Mouse (Mus musculus): Measurements from ENCODE around the gene Ipo9.

Ipo9 gene

DNA sequence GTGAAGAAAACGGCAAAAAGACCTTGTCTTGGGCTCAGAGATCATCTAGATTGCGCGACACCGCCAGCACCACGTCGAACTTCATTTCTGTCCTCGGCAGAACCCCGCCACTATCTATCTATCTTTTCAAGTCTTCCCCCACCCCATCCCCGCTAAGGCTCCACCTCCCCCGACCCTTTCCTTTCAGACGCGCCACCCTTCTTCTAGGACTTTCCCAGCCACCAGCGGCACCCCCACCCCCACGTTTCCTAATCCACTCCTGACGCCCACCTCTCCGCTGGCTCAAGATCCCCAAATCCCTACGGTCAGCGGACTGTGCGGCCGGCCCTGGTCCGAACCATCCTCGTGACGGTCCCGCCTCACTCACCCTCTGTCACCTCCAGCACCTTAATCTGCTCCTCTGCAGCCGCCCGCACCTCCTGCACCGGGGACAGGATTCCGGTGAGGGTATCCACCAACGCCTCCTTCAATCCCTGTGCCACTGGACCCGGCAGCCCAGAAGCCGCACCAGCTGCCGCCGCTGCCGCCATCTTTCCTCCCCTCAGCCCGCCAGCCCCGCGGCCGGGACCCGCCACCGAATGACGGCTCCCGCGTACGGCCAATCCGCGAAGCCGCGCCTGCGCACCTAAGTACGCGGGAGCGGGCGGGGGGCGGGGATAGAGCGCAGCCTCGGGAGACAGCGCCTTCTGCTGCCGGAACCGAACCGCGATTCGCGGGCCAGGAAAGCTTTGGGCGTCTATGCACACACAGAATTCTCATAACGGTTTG, at the start of gene Ipo9:
Gene Ipo9, minus strand, starts transcription at position 599 of the 768 bp plus-strand sequence.
- DNase-seq (ENCODE audit: low spot score): peak; percentile 89

DNA sequence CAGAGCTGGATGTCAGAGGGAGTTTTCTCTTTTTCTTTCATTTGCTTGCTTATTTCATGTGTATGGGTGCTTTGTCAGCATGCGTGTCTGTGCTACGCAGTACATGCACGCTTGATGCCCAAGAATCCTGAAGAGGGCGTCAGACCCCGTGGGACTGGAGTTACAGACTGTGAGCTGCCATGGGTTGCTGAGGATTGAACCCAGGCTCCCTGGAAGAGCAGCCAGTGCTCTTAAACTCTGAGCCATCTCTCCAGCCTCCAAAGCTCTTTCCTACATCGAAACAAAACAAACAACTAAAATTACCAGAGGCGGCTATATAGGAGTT, 45.2 kb upstream of the Ipo9 start:
- DNase-seq (ENCODE audit: low spot score): no peak

DNA sequence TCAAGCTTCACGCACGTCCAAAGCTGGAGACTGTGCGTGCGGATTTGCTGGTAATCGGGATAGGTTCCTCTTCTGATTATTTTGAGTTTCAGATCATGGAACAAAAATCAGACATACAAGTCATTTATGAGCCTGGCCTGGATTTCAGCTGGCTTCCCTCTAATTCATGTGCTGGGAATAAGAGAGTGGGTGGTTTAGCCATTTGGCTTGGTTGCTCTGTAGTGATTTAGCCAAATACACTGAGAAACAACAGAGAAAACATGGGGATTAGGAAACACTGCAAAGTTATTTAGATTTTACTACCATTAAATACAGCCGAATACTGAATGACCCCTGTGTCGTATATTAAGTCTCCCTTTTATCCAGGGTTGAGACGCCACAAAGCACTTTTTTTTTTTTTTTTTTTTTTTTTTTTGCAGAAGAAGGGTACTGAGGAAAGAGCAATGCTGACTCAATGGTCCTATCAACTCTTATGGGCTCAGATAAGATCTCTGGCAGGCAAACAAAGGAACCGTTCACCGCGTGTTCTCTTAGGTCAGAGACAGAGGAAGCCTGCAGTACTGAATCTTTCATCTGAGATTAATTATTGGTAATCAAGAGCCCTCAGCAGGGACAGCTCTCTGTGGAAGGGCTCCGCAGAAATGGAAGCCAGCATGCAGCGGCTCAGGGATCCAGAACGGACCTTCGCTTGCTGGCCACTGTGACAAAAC, 44.7 kb upstream of the Ipo9 start:
- peak; percentile 20 for DNase-seq (ENCODE audit: low spot score)

DNA sequence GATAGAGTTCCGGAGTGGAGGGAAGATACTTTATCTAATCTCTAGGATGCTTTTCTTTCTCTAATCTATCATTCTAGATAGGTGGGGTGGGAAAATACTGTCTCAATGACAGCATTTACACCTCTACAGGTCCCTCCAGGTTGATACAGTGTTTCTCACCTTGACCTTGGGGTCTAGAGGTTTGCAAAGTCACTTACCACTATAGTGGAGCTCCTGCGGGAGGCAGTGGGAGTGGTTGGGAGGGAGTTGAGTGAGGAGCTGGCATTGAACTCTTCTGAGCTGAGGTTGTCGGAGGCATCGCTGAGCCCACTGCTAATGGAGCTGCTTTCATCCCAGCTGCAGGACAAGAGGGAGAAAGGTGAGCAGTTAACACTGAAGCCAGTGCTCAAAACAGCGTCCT, 42.2 kb upstream of the Ipo9 start:
- no peak for DNase-seq (ENCODE audit: low spot score)

- DNase-seq (ENCODE audit: low spot score): no peak
Observed at GRCm38 (mm10) chr1:135471742-135472141, 41.4 kb upstream of the Ipo9 start.

GRCm38 (mm10) chr1:135470546-135470945, 40.2 kb upstream of the Ipo9 start:
- DNase-seq (ENCODE audit: low spot score): no peak

DNA sequence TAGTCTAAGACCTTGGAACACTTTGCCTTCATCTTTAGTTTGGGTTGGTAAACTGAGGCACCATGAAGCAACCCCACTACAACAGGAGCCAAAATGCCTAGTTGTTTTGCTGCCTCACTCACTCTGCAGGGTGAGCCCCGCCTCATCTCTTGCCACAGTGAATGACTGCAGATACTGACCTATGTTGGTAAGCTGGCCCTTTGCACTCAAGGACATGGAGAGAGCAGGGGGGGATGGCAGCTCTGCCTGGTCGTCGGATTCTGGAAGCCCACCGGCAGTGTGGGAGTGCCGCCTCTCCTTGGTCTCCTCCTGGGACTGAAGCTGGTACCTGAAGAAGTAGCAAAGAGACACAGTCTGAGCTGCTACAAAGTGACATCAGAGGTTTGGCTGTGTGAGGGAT, 37.2 kb upstream of the Ipo9 start:
- no peak for DNase-seq (ENCODE audit: low spot score)

- no peak for DNase-seq (ENCODE audit: low spot score)
Observed at GRCm38 (mm10) chr1:135466935-135467334, 36.6 kb upstream of the Ipo9 start.

DNA sequence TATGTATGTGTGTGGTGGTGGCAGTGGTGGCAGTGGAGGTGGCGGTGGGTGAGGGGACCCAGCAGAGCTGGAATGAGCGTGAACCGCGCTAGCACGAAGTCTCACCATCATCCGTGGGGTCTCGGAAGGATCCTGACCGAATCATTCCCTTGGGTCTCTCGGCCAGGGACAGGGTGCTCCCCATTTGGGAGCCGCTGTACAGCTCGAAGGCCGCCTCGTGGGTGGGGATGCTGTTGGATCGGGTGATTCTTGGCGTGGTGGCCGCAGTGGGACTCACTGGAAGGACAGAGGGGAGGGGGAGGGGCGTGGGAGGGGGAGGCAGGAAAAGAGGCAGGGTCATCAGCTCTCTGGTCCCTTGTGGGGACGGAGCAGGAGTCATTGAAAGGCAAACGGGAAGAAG, 35.4 kb upstream of the Ipo9 start:
- no peak for DNase-seq (ENCODE audit: low spot score)

DNA sequence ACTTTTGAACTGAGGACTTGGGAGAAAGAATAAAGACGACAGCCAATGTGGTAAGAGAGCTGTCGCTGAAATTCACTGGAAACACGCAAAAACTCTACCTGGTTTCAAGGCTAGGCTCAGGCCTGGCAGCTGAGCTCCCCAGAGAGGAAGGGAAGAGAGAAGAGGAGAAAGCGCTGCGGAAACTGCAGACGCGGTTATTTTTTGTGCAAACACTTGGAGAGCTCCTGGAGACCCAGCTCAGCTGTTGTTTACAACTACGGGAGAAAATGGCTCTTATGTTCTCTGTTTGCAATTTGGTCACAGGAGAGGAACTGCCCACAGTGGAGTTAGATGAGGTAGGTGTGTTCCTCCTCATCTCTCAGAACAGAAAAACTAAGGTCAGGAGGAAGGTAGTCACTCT, 32.4 kb upstream of the Ipo9 start:
- no peak for DNase-seq (ENCODE audit: low spot score)

- DNase-seq (ENCODE audit: low spot score): no peak
Observed at GRCm38 (mm10) chr1:135462304-135462703, 32.0 kb upstream of the Ipo9 start.

- peak; percentile 72 for DNase-seq (ENCODE audit: low spot score)
Observed at GRCm38 (mm10) chr1:135461097-135461730, 30.9 kb upstream of the Ipo9 start.

- no peak for DNase-seq (ENCODE audit: low spot score)
Observed at GRCm38 (mm10) chr1:135460521-135460920, 30.2 kb upstream of the Ipo9 start.

GRCm38 (mm10) chr1:135457860-135458259, 27.6 kb upstream of the Ipo9 start:
- DNase-seq (ENCODE audit: low spot score): no peak

DNA sequence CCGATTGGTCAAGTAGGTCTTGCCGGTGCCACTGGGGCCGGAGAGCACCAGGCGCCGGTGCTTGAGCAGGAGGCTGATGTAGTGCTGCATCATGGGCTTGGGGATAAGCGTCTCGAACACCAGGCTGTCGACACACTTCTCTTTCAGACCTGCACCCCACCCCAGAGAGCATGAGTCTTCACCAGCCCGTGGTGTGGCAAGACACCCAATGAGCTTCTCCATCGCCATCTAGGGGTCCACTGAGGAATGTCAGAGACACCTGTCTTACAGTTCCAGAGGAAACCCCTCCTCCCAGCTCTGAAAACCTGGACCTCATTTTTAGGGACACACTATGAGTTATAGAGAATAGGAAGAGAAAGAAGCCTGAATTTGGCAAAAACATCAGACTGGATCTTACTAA, 22.0 kb upstream of the Ipo9 start:
- DNase-seq (ENCODE audit: low spot score): no peak

GRCm38 (mm10) chr1:135451419-135451818, 21.1 kb upstream of the Ipo9 start:
- DNase-seq (ENCODE audit: low spot score): no peak

GRCm38 (mm10) chr1:135449876-135450275, 19.6 kb upstream of the Ipo9 start:
- DNase-seq (ENCODE audit: low spot score): no peak

- DNase-seq (ENCODE audit: low spot score): no peak
Observed at GRCm38 (mm10) chr1:135448940-135449339, 18.6 kb upstream of the Ipo9 start.

GRCm38 (mm10) chr1:135443506-135443905, 13.2 kb upstream of the Ipo9 start:
- no peak for DNase-seq (ENCODE audit: low spot score)

DNA sequence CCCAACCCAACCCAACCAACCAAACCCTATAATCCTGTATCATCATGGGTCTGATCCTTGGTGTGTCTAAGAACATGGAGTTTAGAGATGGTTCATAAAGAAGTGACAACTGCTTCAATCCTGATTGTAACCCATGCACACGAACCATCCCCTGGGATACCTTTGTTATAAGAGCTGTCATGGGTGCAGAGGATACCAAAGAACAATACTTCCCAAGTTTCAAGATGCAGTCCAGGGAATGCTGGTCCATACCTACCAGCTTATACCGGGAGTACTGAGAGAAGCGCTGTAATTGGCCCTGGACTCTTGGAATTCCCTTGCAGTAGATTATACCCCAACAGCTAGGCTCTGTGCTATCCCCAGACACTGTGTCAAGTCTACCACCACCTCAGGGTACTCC, 11.6 kb upstream of the Ipo9 start:
- no peak for DNase-seq (ENCODE audit: low spot score)

DNA sequence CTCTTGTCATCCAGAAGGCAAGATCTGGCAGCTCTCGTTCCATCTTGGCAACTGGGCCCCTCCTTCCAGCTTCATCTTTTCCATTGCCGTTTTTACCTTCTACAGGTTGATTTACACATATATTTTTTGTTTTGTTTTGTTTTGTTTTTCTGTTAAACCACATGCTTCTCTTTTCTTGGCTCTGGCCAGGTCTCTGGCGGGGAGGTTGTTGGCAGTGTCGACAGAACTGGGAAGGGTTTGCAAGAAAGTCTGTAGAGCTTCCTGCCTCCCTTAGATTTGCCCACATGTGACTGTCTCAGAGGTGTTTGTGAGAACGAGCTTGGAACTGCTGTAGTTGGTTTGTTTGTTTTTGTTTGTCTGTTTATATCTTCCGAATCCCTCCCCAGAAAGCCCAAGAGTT, 10.7 kb upstream of the Ipo9 start:
- no peak for DNase-seq (ENCODE audit: low spot score)

GRCm38 (mm10) chr1:135438801-135439200, 8.5 kb upstream of the Ipo9 start:
- DNase-seq (ENCODE audit: low spot score): no peak

DNA sequence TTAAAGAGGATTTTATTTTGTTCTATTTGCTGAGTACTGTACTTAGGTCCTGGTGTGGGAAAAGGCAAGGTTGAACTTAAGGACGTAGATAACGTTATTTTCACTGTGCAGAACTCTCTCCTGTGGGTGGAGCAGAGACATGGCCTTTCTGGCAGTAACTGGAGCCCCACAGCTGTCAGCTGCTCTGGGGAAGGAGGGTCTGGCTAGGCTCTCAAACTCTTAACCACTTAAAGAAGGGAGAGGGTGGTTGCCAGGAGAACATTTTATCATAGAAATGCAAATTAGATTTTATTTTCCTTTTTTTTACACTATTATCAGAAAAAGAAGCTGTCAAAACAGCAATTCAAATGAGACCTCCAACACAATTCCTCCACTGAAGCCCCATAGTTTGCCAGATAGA, 5.5 kb upstream of the Ipo9 start:
- DNase-seq (ENCODE audit: low spot score): no peak

DNA sequence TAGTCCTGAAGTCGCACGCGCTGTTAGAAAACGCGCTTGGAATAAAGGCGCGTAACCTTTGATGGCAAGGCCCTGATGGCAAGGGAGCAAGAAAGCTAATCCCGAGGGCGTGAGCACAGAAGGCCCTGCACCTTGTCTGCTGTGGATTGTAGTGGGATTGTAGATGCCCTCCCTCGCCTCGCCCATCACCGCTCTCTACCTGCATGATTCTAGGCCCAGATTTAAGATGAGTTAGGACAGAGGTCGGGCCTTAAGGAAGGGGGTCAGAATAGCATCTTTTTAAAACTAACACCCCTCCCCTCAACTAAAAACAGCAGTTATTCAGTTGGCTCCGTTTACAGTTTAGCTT, 344 bp upstream of the Ipo9 start:
- no peak for DNase-seq (ENCODE audit: low spot score)

Measured in urinary bladder, postnatal 25 days (tissue).